Mouse (Mus musculus) heart, embryonic 11.5 days (tissue): ENCODE measurements around the gene Adcy9. TPM values are rescaled to one million over a fixed set of nuclear protein-coding genes. Genes with fewer than 3 reads are reported as not detected.

ENCODE experiments used
- ATAC-seq: fragments of 200-750 bp; cut with Nextera tagmentation; replicated peaks from 2 replicates; pipeline ENCODE4 v1.8.0; 2017; ENCODE audit warnings: moderate library complexity; ENCODE audit not compliant: insufficient number of reproducible peaks, low FRiP score, low TSS enrichment
- H3K27ac ChIP-seq: fragments of 300-500 bp; sonication (generic); 2 replicates; pipeline ENCODE4 v1.5.1; 2014; ENCODE audit warnings: mild to moderate bottlenecking, low read depth, low read length
- H3K27me3 ChIP-seq: fragments of 300-500 bp; sonication (generic); 2 replicates; pipeline ENCODE4 v1.6.1; 2014; ENCODE audit warnings: mild to moderate bottlenecking, low read length, mixed read lengths; ENCODE audit not compliant: control insufficient read depth, insufficient read depth
- H3K36me3 ChIP-seq: fragments of 300-500 bp; sonication (generic); 2 replicates; pipeline ENCODE4 v1.6.1; 2014; ENCODE audit warnings: mild to moderate bottlenecking, low read length, moderate library complexity, mixed read lengths; ENCODE audit not compliant: control insufficient read depth, insufficient read depth
- H3K4me1 ChIP-seq: fragments of 300-500 bp; sonication (generic); 2 replicates; pipeline ENCODE4 v1.6.1; 2014; ENCODE audit warnings: low read length; ENCODE audit not compliant: control insufficient read depth, insufficient read depth
- H3K4me2 ChIP-seq: fragments of 300-500 bp; sonication (generic); 2 replicates; pipeline ENCODE4 v1.6.1; 2014; ENCODE audit warnings: mild to moderate bottlenecking, moderate library complexity
- H3K4me3 ChIP-seq: fragments of 300-500 bp; sonication (generic); 2 replicates; pipeline ENCODE4 v1.5.1; 2014; ENCODE audit warnings: low read depth, low read length
- H3K9ac ChIP-seq: fragments of 300-500 bp; sonication (generic); 2 replicates; pipeline ENCODE4 v1.6.1; 2014; ENCODE audit warnings: mild to moderate bottlenecking, low read depth, low read length, moderate library complexity
- H3K9me3 ChIP-seq: fragments of 300-500 bp; sonication (generic); replicated peaks from 2 replicates; pipeline ENCODE4 v1.6.1; 2016; ENCODE audit warnings: low read length; ENCODE audit not compliant: control insufficient read depth
- WGBS: fragments of 180-500 bp; shearing (Covaris S2); extraction: QIAGEN DNeasy Blood & Tissue Kit; methylation state at CpG from one replicate; pipeline ENCODE4 v1.1.7; 2014; ENCODE audit not compliant: insufficient replicate concordance; 5-methylcytosine and 5-hydroxymethylcytosine counted together
- polyA plus RNA-seq: library from polyadenylated mRNA; unstranded; fragments of >200 nt; fragmentation: Nextera tagmentation; extraction: Ambion mirVana; gene quantifications from 2 replicates; pipeline ENCODE4 v1.2.1, GENCODE M21; 2014

Adcy9 gene
- polyA plus RNA-seq, 1 experiment from 2014 or later, result 0.99 TPM

DNA sequence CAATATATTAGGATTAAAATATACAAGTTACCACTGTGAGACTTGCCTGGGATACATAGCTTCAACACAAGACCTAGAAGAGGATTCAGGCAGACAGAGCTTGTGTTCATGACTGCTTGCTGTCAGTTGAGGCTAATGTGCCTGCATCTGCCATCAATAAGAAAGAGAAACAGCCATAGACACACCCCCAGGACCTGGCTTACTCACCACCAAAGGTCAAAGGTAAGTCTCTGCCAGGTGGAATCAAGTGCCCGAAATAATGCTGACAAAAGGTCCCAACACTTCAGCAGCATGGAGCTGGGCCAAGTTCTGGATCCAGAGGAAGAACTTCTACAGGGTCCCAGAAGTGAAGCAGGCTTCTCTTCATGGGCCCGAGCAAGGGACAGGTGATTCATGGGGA is 86.9 kb downstream of the Adcy9 start:
- H3K36me3 ChIP-seq, result no peaks in the 10 kb centered on the region
- H3K4me3 ChIP-seq, result no peak overlapping the region
- ATAC-seq, result no peak
- no peak overlapping the region for H3K27ac ChIP-seq
- 88% methylated on average over 2 of the region's 2 CpGs for WGBS
- 0 out of 2 replicates have a peak, but pooled peaks cover 2% of the 10 kb centered on the region for H3K4me1 ChIP-seq
- H3K27me3 ChIP-seq, result no peaks in the 10 kb centered on the region
- no peak overlapping the region for H3K4me2 ChIP-seq
- H3K9ac ChIP-seq, result no peak overlapping the region
- no peaks in the 10 kb centered on the region for H3K9me3 ChIP-seq

DNA sequence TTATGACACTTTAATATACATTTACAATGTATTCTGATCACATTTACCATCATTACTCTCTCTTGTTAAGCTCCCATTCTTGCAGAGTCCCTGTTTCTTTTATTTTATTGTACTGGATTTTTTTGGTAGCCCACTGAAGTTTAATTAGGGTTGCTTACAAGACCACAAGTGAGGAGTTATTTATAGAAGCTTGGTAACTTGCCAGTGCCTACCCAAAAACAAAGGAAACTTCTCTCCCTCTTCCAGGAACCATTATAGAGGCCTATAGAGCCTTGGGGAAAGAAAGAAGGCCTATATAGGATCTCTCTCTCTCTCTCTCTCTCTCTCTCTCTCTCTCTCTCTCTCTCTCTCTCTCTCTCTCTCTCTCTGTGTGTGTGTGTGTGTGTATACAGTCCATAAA is 93.2 kb downstream of the Adcy9 start:
- no peaks in the 10 kb centered on the region for H3K9me3 ChIP-seq
- H3K4me2 ChIP-seq, result no peak overlapping the region
- H3K9ac ChIP-seq, result no peak overlapping the region
- no peak overlapping the region for H3K4me3 ChIP-seq
- no peak overlapping the region for H3K27ac ChIP-seq
- no peaks in the 10 kb centered on the region for H3K27me3 ChIP-seq
- ATAC-seq, result no peak
- no peaks in the 10 kb centered on the region for H3K36me3 ChIP-seq
- no peaks in the 10 kb centered on the region for H3K4me1 ChIP-seq

DNA sequence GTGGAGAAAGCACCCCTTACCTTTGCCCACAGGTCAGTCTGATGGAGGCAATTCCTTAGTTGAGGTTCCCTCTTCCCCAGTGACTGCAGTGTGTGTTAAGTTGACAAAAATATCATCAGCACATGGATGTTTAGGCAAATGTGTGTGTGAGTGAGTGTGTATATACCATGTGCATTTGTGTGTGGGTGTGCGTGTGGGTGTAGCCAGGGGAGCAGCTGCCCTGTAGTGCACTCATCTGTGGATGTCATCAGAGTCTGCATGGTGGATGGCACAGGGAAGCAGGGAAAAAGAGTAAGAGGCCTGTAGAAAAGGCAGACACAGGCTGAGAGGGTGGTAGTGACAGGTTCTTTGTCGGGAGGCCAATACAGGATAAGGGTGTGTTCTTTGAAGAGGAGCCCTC is 94.5 kb downstream of the Adcy9 start:
- Histone ChIP-seq H3K4me2 (no peak overlapping the region), H3K4me1 (no peaks in the 10 kb centered on the region), H3K4me3 (no peak overlapping the region), H3K9ac (no peak overlapping the region), H3K27ac (no peak overlapping the region), H3K9me3 (no peaks in the 10 kb centered on the region), H3K36me3 (no peaks in the 10 kb centered on the region), H3K27me3 (no peaks in the 10 kb centered on the region)
- no peak for ATAC-seq
- WGBS, result 75% methylated on average over 2 of the region's 2 CpGs

DNA sequence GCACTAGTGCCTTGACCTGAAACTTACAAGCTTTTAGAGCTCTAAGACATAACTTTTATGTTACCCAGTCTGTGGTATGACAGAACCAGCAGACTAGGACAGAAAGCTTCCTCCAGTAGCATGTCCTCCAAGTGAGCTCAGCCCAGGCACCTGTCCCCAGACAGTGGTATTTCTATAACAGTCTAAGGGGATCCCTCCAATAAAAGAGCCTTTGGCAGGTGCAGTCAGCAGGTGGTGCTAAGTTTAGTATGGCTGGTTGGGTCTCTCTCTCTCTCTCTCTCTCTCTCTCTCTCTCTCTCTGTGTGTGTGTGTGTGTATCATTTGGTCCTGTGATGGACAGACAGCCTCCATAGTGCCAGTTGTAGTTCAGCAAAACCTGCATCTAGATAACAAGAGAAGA is 95.3 kb downstream of the Adcy9 start:
- no peaks in the 10 kb centered on the region for H3K27me3 ChIP-seq
- H3K9ac ChIP-seq, result no peak overlapping the region
- no peak for ATAC-seq
- H3K27ac ChIP-seq, result no peak overlapping the region
- H3K9me3 ChIP-seq, result no peaks in the 10 kb centered on the region
- no peaks in the 10 kb centered on the region for H3K36me3 ChIP-seq
- no peak overlapping the region for H3K4me3 ChIP-seq
- no peak overlapping the region for H3K4me2 ChIP-seq
- H3K4me1 ChIP-seq, result no peaks in the 10 kb centered on the region

DNA sequence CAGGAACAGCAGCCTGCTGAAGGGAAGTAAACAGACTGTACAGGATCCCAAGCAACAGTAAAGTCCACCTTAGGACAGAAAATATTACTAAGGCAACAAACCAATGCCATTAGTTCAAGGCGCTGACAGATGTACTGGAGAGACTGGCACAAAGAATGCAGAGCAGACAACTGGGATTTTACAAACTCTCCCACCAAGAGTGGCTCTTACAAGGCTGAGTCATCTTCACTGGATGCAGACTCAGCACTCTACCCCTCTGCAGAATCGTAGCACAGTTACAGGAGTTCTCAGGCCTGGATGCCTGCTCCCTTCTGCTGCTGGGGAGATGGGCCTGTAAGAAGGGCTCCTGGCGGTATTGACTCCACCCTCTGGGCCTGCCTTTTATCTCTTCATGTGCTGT is 99.4 kb downstream of the Adcy9 start:
- Histone ChIP-seq H3K27me3 (no peaks in the 10 kb centered on the region), H3K4me1 (no peaks in the 10 kb centered on the region), H3K27ac (no peak overlapping the region), H3K36me3 (no peaks in the 10 kb centered on the region), H3K9me3 (no peaks in the 10 kb centered on the region), H3K9ac (no peak overlapping the region), H3K4me3 (no peak overlapping the region), H3K4me2 (no peak overlapping the region)
- WGBS, result 54% methylated on average over 3 of the region's 3 CpGs
- ATAC-seq, result no peak

DNA sequence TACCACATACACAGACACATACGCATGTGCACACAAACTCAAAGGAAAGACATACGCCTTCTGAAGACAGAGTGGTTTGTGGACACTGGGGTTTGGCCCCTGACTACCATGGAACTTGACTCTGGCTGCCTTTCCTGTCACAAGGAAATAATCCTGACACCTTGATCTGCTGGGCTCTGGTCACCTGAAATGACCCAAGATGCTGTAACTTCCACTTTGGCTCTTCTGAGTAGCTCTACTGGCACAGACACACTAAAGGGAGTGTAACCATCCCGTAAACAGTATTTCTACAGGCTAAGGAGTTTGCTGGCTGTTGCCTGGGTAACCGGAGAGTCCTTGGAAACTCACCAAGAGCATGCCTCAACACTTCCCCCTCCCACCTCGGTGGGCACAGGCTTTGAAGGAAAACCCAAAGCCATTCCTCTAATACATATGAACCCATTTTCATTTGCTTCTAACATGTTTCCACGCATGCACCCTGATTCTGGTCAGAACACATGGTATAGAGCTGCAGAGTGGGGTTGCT is 102.2 kb downstream of the Adcy9 start:
- H3K27me3 ChIP-seq, result no peaks in the 10 kb centered on the region
- WGBS, result 71% methylated on average over 6 of the region's 6 CpGs
- H3K36me3 ChIP-seq, result no peaks in the 10 kb centered on the region
- no peak overlapping the region for H3K4me3 ChIP-seq
- H3K9ac ChIP-seq, result no peak overlapping the region
- no peak overlapping the region for H3K4me2 ChIP-seq
- H3K9me3 ChIP-seq, result no peaks in the 10 kb centered on the region
- no peaks in the 10 kb centered on the region for H3K4me1 ChIP-seq
- H3K27ac ChIP-seq, result no peak overlapping the region
- no peak for ATAC-seq

DNA sequence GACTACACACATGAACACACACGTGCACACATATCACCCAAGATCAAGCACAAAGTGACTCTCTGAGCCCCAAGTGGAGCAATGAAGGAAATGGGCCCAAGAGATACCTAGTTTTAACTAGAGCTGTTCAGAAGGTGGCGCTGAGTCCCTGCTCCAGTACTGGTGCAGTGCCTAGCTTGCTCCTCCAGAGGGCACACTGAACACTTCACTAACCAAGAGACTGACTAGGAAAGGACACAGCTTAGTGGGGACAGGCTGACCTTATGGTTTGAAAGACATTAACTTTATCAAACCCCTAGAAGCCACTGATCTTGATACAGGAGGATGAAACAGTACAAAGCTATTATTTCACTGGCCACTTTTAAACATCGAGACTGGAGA is 104.2 kb downstream of the Adcy9 start:
- no peaks in the 10 kb centered on the region for H3K9me3 ChIP-seq
- WGBS, result 28% methylated on average over 3 of the region's 3 CpGs
- H3K4me2 ChIP-seq, result no peak overlapping the region
- ATAC-seq, result no peak; the same call in 1 of the 2 replicates
- H3K9ac ChIP-seq, result no peak overlapping the region
- no peak overlapping the region for H3K4me3 ChIP-seq
- H3K4me1 ChIP-seq, result no peaks in the 10 kb centered on the region
- no peaks in the 10 kb centered on the region for H3K36me3 ChIP-seq
- no peaks in the 10 kb centered on the region for H3K27me3 ChIP-seq
- H3K27ac ChIP-seq, result no peak overlapping the region

DNA sequence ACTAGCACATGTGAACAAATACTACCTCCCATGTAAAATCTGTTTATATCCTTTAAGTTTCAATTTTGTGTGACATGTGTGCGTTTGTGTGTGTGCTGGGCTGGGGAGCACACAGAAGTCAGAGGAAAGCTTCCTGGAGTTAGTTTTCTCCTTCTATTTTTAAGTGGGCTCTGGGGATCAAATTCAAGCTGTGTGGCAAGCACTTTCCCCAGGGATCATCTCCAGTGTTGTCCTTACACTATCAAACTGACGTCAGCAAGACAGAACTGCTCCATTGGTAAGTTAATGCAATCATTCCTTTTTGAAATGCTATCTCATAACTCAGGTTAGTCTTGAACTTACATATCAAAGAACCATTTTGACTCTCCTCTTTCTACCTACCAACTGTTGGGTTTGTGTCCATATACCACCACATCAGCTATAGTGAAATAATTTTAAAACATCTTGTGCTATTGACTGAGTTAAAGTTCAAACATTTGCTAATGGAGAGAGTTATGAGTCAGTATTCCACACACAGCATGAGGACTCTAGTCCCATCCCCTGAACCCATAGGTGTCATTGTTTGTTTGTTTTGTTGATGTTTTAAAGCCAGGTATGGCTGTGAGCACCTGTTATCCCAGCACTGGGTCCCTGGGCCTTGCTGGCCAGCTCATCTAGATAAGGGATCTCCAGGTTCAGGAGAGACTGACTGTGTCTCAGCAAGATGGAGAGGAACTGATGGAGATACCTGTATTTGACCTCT is 104.8 kb downstream of the Adcy9 start:
- 70% methylated on average over 2 of the region's 2 CpGs for WGBS
- H3K4me1 ChIP-seq, result no peaks in the 10 kb centered on the region
- no peak overlapping the region for H3K4me2 ChIP-seq
- H3K27ac ChIP-seq, result no peak overlapping the region
- no peaks in the 10 kb centered on the region for H3K36me3 ChIP-seq
- no peak overlapping the region for H3K9ac ChIP-seq
- H3K27me3 ChIP-seq, result no peaks in the 10 kb centered on the region
- no peak overlapping the region for H3K4me3 ChIP-seq
- ATAC-seq, result no peak
- H3K9me3 ChIP-seq, result no peaks in the 10 kb centered on the region

DNA sequence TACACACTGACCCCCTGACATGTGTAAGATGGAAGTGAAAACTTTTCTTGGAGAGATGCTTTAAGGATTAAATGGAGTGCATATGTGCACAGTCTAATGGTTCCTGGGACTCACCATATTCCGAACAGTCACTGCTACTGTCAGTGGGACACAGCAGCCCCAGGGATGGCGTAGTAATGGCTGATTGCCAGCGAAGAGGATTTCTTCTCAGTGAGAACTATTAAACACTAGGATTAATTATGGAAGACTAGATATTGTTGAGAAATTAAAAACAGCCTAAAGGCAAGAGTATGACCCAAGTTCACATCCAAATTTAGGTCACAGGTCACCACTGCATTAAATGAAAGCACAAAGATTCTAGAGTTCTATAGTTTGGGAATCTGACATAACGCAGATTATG is 105.4 kb downstream of the Adcy9 start:
- no peak for ATAC-seq
- Histone ChIP-seq H3K36me3 (no peaks in the 10 kb centered on the region), H3K4me1 (no peaks in the 10 kb centered on the region), H3K9ac (no peak overlapping the region), H3K27me3 (no peaks in the 10 kb centered on the region), H3K9me3 (no peaks in the 10 kb centered on the region), H3K27ac (no peak overlapping the region), H3K4me3 (no peak overlapping the region), H3K4me2 (no peak overlapping the region)
- 83% methylated on average over 4 of the region's 4 CpGs for WGBS
